Mouse (Mus musculus): ENCODE data around the gene Igf2bp3. TPM values are rescaled to one million over a fixed set of nuclear protein-coding genes. Genes with fewer than 3 reads are reported as not detected.

Gene Igf2bp3
- polyA plus RNA-seq, 1 experiment from 2014 or later = 122 TPM

- H3K4me3 ChIP-seq (replicated peaks) = no peak overlapping the region
- no peaks in the 10 kb centered on the region for H3K9me3 ChIP-seq
- H3K27me3 ChIP-seq = no peaks in the 10 kb centered on the region
- no peak overlapping the region for H3K27ac ChIP-seq
- no peaks in the 10 kb centered on the region for H3K4me1 ChIP-seq (replicated peaks)
- peaks cover 51% of the 10 kb centered on the region for H3K36me3 ChIP-seq
- H3K4me2 ChIP-seq = no peak overlapping the region
- no peak overlapping the region for H3K9ac ChIP-seq (replicated peaks)
- no peak for ATAC-seq (ENCODE audit: insufficient number of reproducible peaks, insufficient read depth, low FRiP score, low TSS enrichment, low read depth)
- 88% methylated on average over 1 of the region's 1 CpGs for WGBS
Measured at GRCm38 (mm10) chr6:49241562-49241961, 26.8 kb upstream of the Igf2bp3 start.

DNA sequence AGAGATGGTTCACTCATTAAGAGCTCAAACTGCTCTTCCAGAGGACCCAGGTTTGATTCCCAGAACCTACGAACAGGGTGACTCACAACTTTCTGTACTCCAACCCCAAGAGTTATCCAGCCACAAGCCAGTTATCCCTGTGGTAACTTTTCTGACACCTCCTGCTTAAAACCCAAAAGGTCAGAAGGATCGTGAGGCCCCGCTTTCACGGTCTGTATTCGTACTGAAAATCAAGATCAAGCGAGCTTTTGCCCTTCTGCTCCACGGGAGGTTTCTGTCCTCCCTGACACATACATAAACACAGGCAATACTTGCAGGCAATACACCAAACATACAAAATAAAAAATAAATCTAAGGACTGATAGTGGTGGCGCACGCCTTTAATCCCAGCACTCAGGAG is 21.6 kb upstream of the Igf2bp3 start:
- Histone ChIP-seq H3K9ac (replicated peaks) (no peak overlapping the region), H3K9me3 (no peaks in the 10 kb centered on the region), H3K36me3 (peaks cover 4% of the 10 kb centered on the region), H3K4me3 (replicated peaks) (no peak overlapping the region), H3K27ac (no peak overlapping the region), H3K4me1 (replicated peaks) (no peaks in the 10 kb centered on the region), H3K27me3 (no peaks in the 10 kb centered on the region), H3K4me2 (no peak overlapping the region)
- WGBS = 64% methylated on average over 9 of the region's 9 CpGs
- ATAC-seq (ENCODE audit: insufficient number of reproducible peaks, insufficient read depth, low FRiP score, low TSS enrichment, low read depth) = peak; percentile 98

GRCm38 (mm10) chr6:49233356-49233755 is 18.6 kb upstream of the Igf2bp3 start:
- no peaks in the 10 kb centered on the region for H3K36me3 ChIP-seq
- no peak for ATAC-seq (ENCODE audit: insufficient number of reproducible peaks, insufficient read depth, low FRiP score, low TSS enrichment, low read depth)
- 59% methylated on average over 4 of the region's 4 CpGs for WGBS
- no peak overlapping the region for H3K27ac ChIP-seq
- peaks cover 3% of the 10 kb centered on the region; the same call in 1 of the 2 replicates for H3K4me1 ChIP-seq (replicated peaks)
- no peaks in the 10 kb centered on the region for H3K9me3 ChIP-seq
- no peak overlapping the region for H3K9ac ChIP-seq (replicated peaks)
- no peaks in the 10 kb centered on the region for H3K27me3 ChIP-seq
- no peak overlapping the region for H3K4me2 ChIP-seq
- no peak overlapping the region for H3K4me3 ChIP-seq (replicated peaks)

DNA sequence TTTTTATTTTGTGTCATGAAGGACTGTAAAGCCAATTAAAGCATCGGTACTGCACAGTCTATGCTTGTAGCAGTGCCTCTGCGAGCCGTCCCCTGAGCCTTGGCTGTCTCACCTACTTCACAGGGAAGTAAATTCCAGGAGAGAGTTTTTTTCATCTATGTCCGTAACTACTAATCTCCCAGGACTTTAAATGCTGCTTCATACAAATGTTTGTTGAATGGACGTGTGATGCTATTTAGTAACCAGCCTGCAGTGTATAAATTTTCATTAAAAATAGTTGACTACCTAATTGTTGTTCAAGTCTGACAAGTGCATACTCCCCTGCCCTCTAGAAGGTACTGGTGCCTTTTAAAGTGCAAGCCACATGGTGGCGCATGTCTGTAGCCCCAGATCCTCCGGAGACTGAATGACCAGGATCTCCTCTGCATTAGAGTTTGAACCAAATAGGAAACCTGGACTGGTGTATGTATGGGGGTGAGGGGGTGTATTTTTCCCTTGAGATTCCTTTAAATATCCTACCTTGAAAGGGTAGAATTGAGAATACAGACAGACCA is 13.4 kb upstream of the Igf2bp3 start:
- Histone ChIP-seq H3K4me1 (replicated peaks) (peaks cover 19% of the 10 kb centered on the region), H3K36me3 (no peaks in the 10 kb centered on the region), H3K4me3 (replicated peaks) (no peak overlapping the region), H3K4me2 (no peak overlapping the region), H3K9ac (replicated peaks) (no peak overlapping the region), H3K27ac (no peak overlapping the region), H3K9me3 (no peaks in the 10 kb centered on the region), H3K27me3 (no peaks in the 10 kb centered on the region)
- no peak for ATAC-seq (ENCODE audit: insufficient number of reproducible peaks, insufficient read depth, low FRiP score, low TSS enrichment, low read depth)
- 9% methylated on average over 7 of the region's 7 CpGs for WGBS

DNA sequence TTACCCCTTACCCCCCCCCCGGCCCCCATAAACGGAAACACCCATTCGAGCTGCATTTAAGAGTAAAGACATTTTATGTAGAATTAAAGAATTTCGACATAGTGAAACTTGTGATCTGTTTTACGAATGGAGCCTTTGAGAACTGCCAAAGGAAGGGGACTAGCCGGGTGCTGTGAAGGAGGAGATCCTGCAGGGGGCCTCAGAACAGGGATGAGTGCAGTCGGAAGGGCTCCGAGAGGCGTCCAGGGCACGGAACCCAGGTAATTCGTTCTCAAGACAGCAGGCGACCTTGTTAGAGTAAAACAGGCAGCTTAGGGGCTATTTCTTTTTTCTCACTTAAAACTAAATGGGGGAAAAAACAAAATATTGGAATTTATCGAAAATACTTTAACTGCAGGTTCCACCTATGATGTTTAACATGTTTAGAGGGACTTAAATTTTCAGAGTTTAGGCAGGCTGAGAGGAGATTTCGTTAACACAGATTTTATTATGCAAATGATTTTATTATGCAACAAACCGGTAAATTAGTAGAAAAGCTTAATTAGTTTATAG is 12.5 kb upstream of the Igf2bp3 start:
- no peaks in the 10 kb centered on the region for H3K36me3 ChIP-seq
- no peaks in the 10 kb centered on the region for H3K27me3 ChIP-seq
- peaks cover 19% of the 10 kb centered on the region for H3K4me1 ChIP-seq (replicated peaks)
- 7% methylated on average over 15 of the region's 15 CpGs for WGBS
- no peak overlapping the region for H3K4me3 ChIP-seq (replicated peaks)
- H3K27ac ChIP-seq = no peak overlapping the region
- no peaks in the 10 kb centered on the region for H3K9me3 ChIP-seq
- H3K9ac ChIP-seq (replicated peaks) = no peak overlapping the region
- H3K4me2 ChIP-seq = peak overlapping the region; percentile 26
- ATAC-seq (ENCODE audit: insufficient number of reproducible peaks, insufficient read depth, low FRiP score, low TSS enrichment, low read depth) = no peak

GRCm38 (mm10) chr6:49225728-49226123 is 11.0 kb upstream of the Igf2bp3 start:
- H3K27me3 ChIP-seq = no peaks in the 10 kb centered on the region
- no peaks in the 10 kb centered on the region for H3K9me3 ChIP-seq
- H3K27ac ChIP-seq = no peak overlapping the region
- ATAC-seq (ENCODE audit: insufficient number of reproducible peaks, insufficient read depth, low FRiP score, low TSS enrichment, low read depth) = 0 out of 2 replicates have a peak, but pooled peaks have one; percentile 67
- H3K4me1 ChIP-seq (replicated peaks) = peaks cover 19% of the 10 kb centered on the region
- 42% methylated on average over 3 of the region's 3 CpGs for WGBS
- no peak overlapping the region for H3K4me3 ChIP-seq (replicated peaks)
- no peak overlapping the region for H3K4me2 ChIP-seq
- no peaks in the 10 kb centered on the region for H3K36me3 ChIP-seq
- H3K9ac ChIP-seq (replicated peaks) = no peak overlapping the region

- no peaks in the 10 kb centered on the region for H3K36me3 ChIP-seq
- H3K9ac ChIP-seq (replicated peaks) = no peak overlapping the region
- no peak overlapping the region for H3K4me3 ChIP-seq (replicated peaks)
- H3K27me3 ChIP-seq = no peaks in the 10 kb centered on the region
- H3K4me1 ChIP-seq (replicated peaks) = peaks cover 21% of the 10 kb centered on the region
- ATAC-seq (ENCODE audit: insufficient number of reproducible peaks, insufficient read depth, low FRiP score, low TSS enrichment, low read depth) = 0 out of 2 replicates have a peak, but pooled peaks have one; percentile 43
- no peak overlapping the region for H3K4me2 ChIP-seq
- WGBS = 39% methylated on average over 11 of the region's 11 CpGs
- no peak overlapping the region for H3K27ac ChIP-seq
- no peaks in the 10 kb centered on the region for H3K9me3 ChIP-seq
Measured at GRCm38 (mm10) chr6:49224923-49225727, 10.4 kb upstream of the Igf2bp3 start.

- Histone ChIP-seq H3K4me2 (peak overlapping the region; percentile 23; the same call in 1 of the 2 replicates), H3K27ac (no peak overlapping the region), H3K9ac (replicated peaks) (no peak overlapping the region), H3K9me3 (no peaks in the 10 kb centered on the region), H3K27me3 (no peaks in the 10 kb centered on the region), H3K4me1 (replicated peaks) (peaks cover 18% of the 10 kb centered on the region), H3K36me3 (no peaks in the 10 kb centered on the region), H3K4me3 (replicated peaks) (no peak overlapping the region)
- WGBS = 6% methylated on average over 7 of the region's 7 CpGs
- ATAC-seq (ENCODE audit: insufficient number of reproducible peaks, insufficient read depth, low FRiP score, low TSS enrichment, low read depth) = no peak
Measured at GRCm38 (mm10) chr6:49221906-49222305, 7.1 kb upstream of the Igf2bp3 start.

DNA sequence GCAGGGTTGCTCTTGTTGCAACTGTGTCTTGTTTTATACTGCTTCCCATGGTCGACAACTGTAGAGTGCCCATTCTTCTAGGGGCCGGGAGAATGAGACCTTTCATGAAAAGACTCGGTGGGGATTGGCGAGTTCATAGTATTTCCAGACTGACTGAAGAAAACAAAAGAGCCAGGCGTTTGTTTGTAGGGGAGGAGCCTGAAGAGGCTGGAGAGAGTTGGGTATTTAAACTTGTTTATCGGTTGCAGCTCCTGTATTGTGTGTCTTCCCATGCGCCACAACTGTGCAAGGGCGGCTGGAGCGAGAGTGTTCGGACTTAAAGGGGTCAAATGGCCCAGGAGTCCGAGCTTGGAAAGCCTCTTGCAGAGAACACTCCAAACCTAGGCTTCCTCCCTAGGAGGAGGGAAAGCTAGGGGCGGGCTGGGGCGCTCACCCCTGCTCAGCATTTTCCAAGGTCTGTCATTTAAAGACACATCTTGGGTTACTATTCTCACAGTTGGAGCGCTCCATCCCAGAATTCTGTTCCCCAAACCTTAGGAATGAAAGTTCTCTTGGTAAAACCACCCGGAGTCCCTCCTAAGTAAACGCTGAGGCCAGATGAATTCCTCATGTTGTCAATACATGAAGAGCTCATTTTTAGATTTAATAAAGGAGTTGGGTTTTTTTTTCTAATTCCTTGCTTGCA is 5.3 kb upstream of the Igf2bp3 start:
- peak overlapping the region; percentile 35 for H3K9ac ChIP-seq (replicated peaks)
- no peaks in the 10 kb centered on the region for H3K27me3 ChIP-seq
- no peak for ATAC-seq (ENCODE audit: insufficient number of reproducible peaks, insufficient read depth, low FRiP score, low TSS enrichment, low read depth)
- peak overlapping the region; percentile 55 for H3K4me2 ChIP-seq
- H3K9me3 ChIP-seq = no peaks in the 10 kb centered on the region
- no peaks in the 10 kb centered on the region for H3K36me3 ChIP-seq
- peaks cover 10% of the 10 kb centered on the region for H3K4me1 ChIP-seq (replicated peaks)
- peak overlapping the region; percentile 50; the same call in 1 of the 2 replicates for H3K27ac ChIP-seq
- WGBS = 3% methylated on average over 16 of the region's 16 CpGs
- H3K4me3 ChIP-seq (replicated peaks) = peak overlapping the region; percentile 27

DNA sequence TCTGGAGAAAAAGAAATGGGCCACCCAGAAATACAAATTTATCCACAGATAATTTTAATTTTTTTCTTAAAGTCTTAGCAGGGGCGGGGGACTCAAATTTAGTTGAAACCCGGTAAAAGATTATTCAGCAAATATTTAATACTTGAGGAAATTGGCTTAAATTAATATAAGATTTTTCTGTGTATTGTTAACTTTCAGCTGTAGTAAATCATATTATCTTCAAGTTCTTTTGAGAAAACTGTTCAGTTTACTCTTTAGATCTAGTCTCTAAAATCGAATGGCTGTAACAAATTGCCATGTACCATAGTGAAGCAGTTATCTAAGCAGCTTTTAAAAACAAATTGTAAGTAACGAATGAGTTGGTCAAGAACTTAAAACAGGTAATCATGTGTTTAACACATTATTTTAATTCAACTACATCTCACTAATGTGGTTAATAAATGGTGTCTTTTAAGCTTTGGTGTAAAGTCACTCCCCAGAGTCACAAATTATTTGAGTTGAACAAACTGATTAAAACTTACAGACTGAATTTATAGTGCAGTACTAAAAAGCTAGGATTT is 4.3 kb upstream of the Igf2bp3 start:
- Histone ChIP-seq H3K9ac (replicated peaks) (no peak overlapping the region), H3K4me2 (no peak overlapping the region), H3K27me3 (no peaks in the 10 kb centered on the region), H3K9me3 (no peaks in the 10 kb centered on the region), H3K27ac (no peak overlapping the region), H3K36me3 (no peaks in the 10 kb centered on the region), H3K4me1 (replicated peaks) (peaks cover 6% of the 10 kb centered on the region), H3K4me3 (replicated peaks) (no peak overlapping the region)
- ATAC-seq (ENCODE audit: insufficient number of reproducible peaks, insufficient read depth, low FRiP score, low TSS enrichment, low read depth) = no peak
- WGBS = 5% methylated on average over 4 of the region's 4 CpGs

Measured in limb, embryonic 12.5 days (tissue).